Mouse (Mus musculus) right cerebral cortex, postnatal 25 days (tissue): ENCODE measurements around the gene Nlrx1.

ENCODE experiments used
- DNase-seq: peaks from one replicate; pipeline ENCODE4 v3.0.0; 2022

Gene Nlrx1

GRCm38 (mm10) chr9:44234479-44235427 lies 33.6 kb downstream of the Nlrx1 start:
- peak; percentile 50 for DNase-seq

GRCm38 (mm10) chr9:44233802-44234478 lies 34.5 kb downstream of the Nlrx1 start, which contains the start of gene Cbl:
TSS of gene Cbl (minus strand) at chr9:44234049.
- DNase-seq, result peak; percentile 99

GRCm38 (mm10) chr9:44233021-44233801 lies 35.2 kb downstream of the Nlrx1 start:
- DNase-seq, result no peak

- DNase-seq, result no peak
These were observed 36.8 kb downstream of the Nlrx1 start for GRCm38 (mm10) chr9:44231609-44232008.

- no peak for DNase-seq
These were observed 42.4 kb downstream of the Nlrx1 start for GRCm38 (mm10) chr9:44225993-44226392.

GRCm38 (mm10) chr9:44213538-44213937 lies 54.9 kb downstream of the Nlrx1 start:
- no peak for DNase-seq

- no peak for DNase-seq
These were observed 56.0 kb downstream of the Nlrx1 start for GRCm38 (mm10) chr9:44212406-44212805.

- DNase-seq, result no peak
These were observed 59.0 kb downstream of the Nlrx1 start for GRCm38 (mm10) chr9:44209416-44209815.

- DNase-seq, result no peak
These were observed 60.6 kb downstream of the Nlrx1 start for GRCm38 (mm10) chr9:44207840-44208239.
